Mouse (Mus musculus) embryonic fibroblast, embryonic 13.5 days (primary cell): ENCODE results near the gene Ift57.

ENCODE experiments used
- CTCF ChIP-seq: IDR thresholded peaks from 2 replicates; pipeline ENCODE4 v1.5.1; 2011; ENCODE audit warnings: mild to moderate bottlenecking, control low read depth, low read length, moderate library complexity, borderline replicate concordance; ENCODE audit not compliant: insufficient read depth
- POLR2A ChIP-seq: IDR thresholded peaks from 2 replicates; pipeline ENCODE4 v1.6.1; 2011; ENCODE audit warnings: low read depth, mild to moderate bottlenecking, control low read depth, low read length, moderate library complexity

- TF ChIP-seq CTCF (no peak), POLR2A (no peak)
These were observed 82.6 kb downstream of the Ift57 start for GRCm38 (mm10) chr16:49781556-49782156.
